Mouse (Mus musculus): ENCODE results near the gene Gosr2. TPM values are rescaled to one million over a fixed set of nuclear protein-coding genes. Genes with fewer than 3 reads are reported as not detected.

The Gosr2 gene
- polyA plus RNA-seq (2014; fragmentation: Illumina TruSeq; extraction: RNeasy Lipid Tissue Mini Kit (QIAGEN cat#74804); ENCODE audit: insufficient read depth, low read depth, low replicate concordance) = 42.2 TPM

GRCm38 (mm10) chr11:103697565-103698176 is at the start of gene Gosr2:
Gosr2 (minus strand) TSS chr11:103697898.

GRCm38 (mm10) chr11:103649301-103649982 is 48.3 kb downstream of the Gosr2 start, which contains the start of gene Rprml:
Rprml (plus strand) TSS chr11:103649570.

DNA sequence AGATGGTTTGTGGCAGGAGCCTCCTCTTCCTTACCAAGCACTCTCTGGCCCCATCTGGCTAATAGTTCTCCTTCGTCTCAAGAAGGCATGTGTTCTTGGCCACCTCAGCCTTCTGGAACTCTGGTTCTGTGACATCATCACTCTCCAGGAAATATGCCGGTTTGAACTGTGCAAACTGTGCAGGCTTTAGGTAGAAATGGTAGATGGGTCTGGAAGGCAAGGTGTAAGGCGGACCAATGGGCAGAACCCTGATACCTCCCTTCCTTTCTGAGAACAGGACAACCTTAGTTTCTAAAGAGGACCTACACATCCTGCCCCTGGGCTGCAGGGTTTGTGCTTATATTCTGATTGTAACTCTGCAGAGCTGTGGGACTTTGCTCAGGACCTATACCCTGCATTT is 58.9 kb downstream of the Gosr2 start, which contains the start of gene Lyzl6:
TSS of gene Lyzl6 (minus strand) at position 101 of the 400 bp plus-strand sequence.

Other genes starting within 250 kb of the Gosr2 start
- gene Lrrc37a, start 193.3 kb downstream of the Gosr2 start, polyA plus RNA-seq (2014; fragmentation: Illumina TruSeq; extraction: RNeasy Lipid Tissue Mini Kit (QIAGEN cat#74804); ENCODE audit: insufficient read depth, low read depth, low replicate concordance) = not detected
- not detected for gene Gm884, start 76.8 kb downstream of the Gosr2 start, polyA plus RNA-seq (2014; fragmentation: Illumina TruSeq; extraction: RNeasy Lipid Tissue Mini Kit (QIAGEN cat#74804); ENCODE audit: insufficient read depth, low read depth, low replicate concordance)
- not detected for gene Lyzl6, start 59.0 kb downstream of the Gosr2 start, polyA plus RNA-seq (2014; fragmentation: Illumina TruSeq; extraction: RNeasy Lipid Tissue Mini Kit (QIAGEN cat#74804); ENCODE audit: insufficient read depth, low read depth, low replicate concordance)
- 4.9 TPM for gene Rprml, start 48.3 kb downstream of the Gosr2 start, polyA plus RNA-seq (2014; fragmentation: Illumina TruSeq; extraction: RNeasy Lipid Tissue Mini Kit (QIAGEN cat#74804); ENCODE audit: insufficient read depth, low read depth, low replicate concordance)
- 0.04 TPM for gene Wnt9b, start 51.9 kb upstream of the Gosr2 start, polyA plus RNA-seq (2014; fragmentation: Illumina TruSeq; extraction: RNeasy Lipid Tissue Mini Kit (QIAGEN cat#74804); ENCODE audit: insufficient read depth, low read depth, low replicate concordance)
- not detected for gene Wnt3, start 76.3 kb upstream of the Gosr2 start, polyA plus RNA-seq (2014; fragmentation: Illumina TruSeq; extraction: RNeasy Lipid Tissue Mini Kit (QIAGEN cat#74804); ENCODE audit: insufficient read depth, low read depth, low replicate concordance)

All from lung, adult 10 weeks (tissue).